Mouse (Mus musculus): ENCODE data around the gene Tmem238l.

DNA sequence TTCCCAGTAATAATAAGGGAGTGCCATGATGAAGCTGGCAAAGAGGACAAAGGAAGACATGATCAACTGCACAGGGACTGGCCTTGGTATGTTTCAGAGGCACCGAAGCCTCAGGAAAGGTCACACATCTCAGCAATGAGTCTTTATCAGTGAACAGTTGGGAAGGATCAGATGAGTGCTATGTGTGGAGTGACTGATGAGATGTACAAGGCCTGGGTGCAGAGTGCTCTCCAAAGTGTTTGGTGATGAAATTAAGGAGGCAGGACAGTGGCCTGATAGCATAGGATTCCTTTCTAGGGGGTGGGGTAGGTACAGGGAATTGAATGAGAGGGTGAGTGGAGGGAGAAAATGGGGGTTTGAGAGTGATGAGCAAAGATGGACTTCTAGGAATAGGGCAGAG is 7.0 kb downstream of the Tmem238l start:
- TF ChIP-seq HCFC1 (IDR thresholded peaks at IDR 0.05; ENCODE audit: borderline replicate concordance, insufficient read depth, low read length) (no peak), CHD2 (IDR thresholded peaks at IDR 0.05; ENCODE audit: low read depth, low read length) (no peak), ZC3H11A (IDR thresholded peaks at IDR 0.05; ENCODE audit: borderline replicate concordance, low read depth, low read length) (no peak), MAFK (IDR thresholded peaks at IDR 0.05; ENCODE audit: insufficient read depth, low read depth, low read length) (no peak)
